Mouse (Mus musculus): ENCODE measurements at regions not wholly inside any gene's neighbourhood (a gene's known extent, or its start where the extent isn't known, plus 50 kb on each side); places are given as distances from the start of the nearest gene placed in this dataset.

DNA sequence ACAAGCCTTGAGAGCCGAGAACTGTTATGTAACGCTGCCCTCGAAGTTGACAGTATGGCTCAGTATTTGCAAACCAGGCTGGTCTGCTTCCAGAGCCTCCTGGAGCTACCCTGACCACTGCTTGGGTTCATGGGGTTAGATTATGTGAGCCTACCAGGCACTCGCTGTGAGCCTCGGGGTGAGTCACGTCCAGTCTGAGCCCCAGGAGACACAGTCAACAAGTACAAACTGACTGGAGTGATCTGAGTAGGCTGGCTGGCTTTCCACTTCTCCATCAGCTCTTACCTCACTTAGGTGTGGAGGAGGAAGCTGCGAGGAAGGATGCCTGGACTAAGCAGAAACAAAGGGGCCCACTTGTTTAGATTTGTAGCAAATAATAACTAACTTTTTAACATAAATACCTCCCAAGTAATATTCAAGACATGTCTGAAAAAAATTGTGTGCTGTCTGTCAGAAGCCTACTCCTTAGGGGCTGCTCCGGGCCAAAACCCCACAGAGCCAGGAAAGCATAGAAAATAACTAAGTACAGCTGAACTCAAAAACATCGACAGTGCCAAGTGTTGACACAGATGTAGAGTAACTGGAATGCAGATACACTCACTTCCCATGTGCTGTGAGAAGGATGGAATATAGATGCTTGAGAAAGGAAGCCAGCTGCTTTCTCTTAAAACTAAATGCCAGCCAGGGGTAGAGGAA is 77.6 kb downstream of the Zfp36l2 start:
- TF ChIP-seq POLR2A (IDR thresholded peaks at IDR 0.05; ENCODE audit: low read depth, low read length) (no peak), CTCF (IDR thresholded peaks at IDR 0.05; ENCODE audit: borderline replicate concordance, insufficient read depth, low read length) (no peak)

All from embryonic fibroblast, embryonic 13.5 days (primary cell).